Mouse (Mus musculus) lung, postnatal 10 days (tissue): ENCODE data around the gene Tspan14.

ENCODE experiments used
- DNase-seq: peaks from one replicate; pipeline ENCODE4 v3.0.0; 2021

Gene Tspan14

DNA sequence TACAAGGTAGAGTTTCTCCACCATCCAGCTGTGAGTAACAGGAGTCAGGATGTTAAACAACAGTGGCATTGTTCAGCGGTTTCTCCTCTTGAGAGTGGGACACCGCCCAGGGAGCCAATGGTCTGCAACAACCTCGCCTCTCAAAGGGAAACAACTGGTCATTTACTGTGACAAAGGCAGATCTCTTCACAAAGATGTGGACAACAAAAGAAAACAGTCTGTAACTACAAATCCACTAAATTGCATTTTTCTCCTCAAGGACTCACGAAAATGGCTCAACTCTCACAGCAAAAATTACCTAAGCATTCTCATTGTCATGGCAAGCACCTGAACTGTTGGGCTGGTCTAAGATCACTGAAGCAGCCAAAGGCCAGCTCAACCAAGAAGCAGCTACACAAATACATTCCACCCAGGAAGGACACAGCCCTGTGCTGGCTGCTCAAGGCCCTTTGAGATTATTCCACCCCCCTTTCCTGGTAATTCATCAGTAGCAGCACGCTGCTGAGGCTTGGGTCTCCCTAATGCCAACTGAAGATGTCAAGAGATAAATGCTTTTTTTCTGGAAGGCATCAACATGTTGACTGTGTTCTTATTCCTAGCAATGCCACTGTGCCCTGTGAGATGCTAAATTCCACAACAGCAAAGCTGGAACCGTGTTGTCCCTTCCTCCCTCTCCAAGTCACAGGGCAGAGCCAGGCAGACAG lies 101.6 kb downstream of the Tspan14 start:
- no peak for DNase-seq

GRCm38 (mm10) chr14:40863659-40864058 lies 102.9 kb downstream of the Tspan14 start:
- DNase-seq: no peak

DNA sequence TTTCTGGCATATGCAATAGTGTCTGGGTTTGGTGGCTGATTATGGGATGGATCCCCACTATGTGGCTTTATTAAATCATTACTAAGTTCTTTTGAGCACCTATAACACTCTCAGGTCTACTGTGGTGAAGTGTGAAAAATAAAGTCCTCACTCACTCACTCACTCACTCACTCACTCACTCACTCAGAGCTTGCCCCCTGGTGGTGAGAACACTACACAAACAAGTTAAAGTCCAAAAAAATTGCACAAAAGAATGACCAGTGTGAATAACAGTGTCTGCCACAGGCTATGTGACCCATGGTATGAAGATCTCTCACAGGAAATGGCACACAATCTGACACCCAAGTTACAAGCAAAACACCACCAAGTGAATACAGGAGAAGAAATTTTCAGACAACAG lies 103.6 kb downstream of the Tspan14 start:
- DNase-seq: no peak
